Mouse (Mus musculus) bone marrow, adult 2 months (tissue): ENCODE measurements around the gene Stk32c. TPM values are rescaled to one million over a fixed set of nuclear protein-coding genes. Genes with fewer than 3 reads are reported as not detected.

ENCODE experiments used
- H3K27ac ChIP-seq: fragments of 200-500 bp; 2 replicates; pipeline ENCODE4 v1.5.1; 2012; ENCODE audit warnings: low read depth, mild to moderate bottlenecking, control low read depth, inconsistent platforms, low read length; ENCODE audit not compliant: control insufficient read depth, poor library complexity, insufficient read depth
- H3K4me1 ChIP-seq: fragments of 200-500 bp; 2 replicates; pipeline ENCODE4 v1.6.1; 2011; ENCODE audit warnings: low read length; ENCODE audit not compliant: control insufficient read depth, insufficient read depth
- H3K4me3 ChIP-seq: fragments of 200-500 bp; replicated peaks from 2 replicates; pipeline ENCODE3; 2011; ENCODE audit warnings: mild to moderate bottlenecking, low read depth, low read length, control low read depth; ENCODE audit not compliant: control insufficient read depth
- CTCF ChIP-seq: fragments of 200-500 bp; IDR thresholded peaks from 2 replicates; pipeline ENCODE4 v1.5.1; 2011; ENCODE audit warnings: low read length, control low read depth; ENCODE audit not compliant: control insufficient read depth, insufficient read depth
- POLR2A ChIP-seq: fragments of 200-500 bp; IDR thresholded peaks from 2 replicates; pipeline ENCODE4 v1.6.1; 2011; ENCODE audit warnings: low read depth, mild to moderate bottlenecking, control low read depth, low read length, borderline replicate concordance; ENCODE audit not compliant: control insufficient read depth
- WGBS: fragments of 180-500 bp; shearing (Covaris S2); methylation state at CpG from one replicate; pipeline ENCODE4 v1.1.7; 2018; 5-methylcytosine and 5-hydroxymethylcytosine counted together
- polyA plus RNA-seq: library from polyadenylated mRNA; stranded (reverse); fragments of >200 nt; gene quantifications from 2 replicates; pipeline ENCODE4 v1.2.4, GENCODE M21; 2011; ENCODE audit warnings: low replicate concordance; ENCODE audit not compliant: missing spikeins, insufficient read depth, insufficient read length

Stk32c gene
- polyA plus RNA-seq, 1 experiment = 3.2 TPM

DNA sequence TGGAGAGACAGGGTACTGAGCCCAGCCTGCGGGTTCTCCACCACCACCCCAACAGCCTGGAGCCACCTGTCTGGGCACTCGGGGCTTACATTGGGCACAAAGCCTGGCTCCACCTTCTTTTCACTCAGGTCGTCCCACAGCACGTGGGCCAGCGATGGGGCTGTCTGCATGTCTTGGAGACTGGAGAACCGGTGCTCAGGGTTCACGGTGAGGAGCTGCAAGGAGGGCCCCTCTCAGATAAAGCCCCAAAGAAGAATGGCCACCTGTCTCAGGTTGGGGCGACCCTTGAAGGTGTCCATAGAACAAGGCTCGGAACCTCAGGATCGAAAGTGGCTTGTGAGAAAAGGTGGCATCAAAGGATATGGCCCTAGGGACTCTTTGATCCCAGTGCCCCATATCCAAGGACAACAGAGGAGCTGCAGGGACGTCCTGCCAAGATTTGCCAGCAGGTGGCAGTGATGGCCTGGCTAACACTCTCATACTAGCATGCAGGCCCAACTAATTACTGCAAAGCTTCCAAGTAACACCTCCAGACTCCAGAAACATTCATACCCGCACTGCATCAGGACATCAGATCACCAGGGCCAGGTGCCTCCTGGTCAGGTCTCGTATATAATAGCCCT is 93.8 kb downstream of the Stk32c start:
- Histone ChIP-seq H3K4me3 (no peak overlapping the region), H3K4me1 (no peaks in the 10 kb centered on the region), H3K27ac (no peak overlapping the region)
- 41% methylated on average over 13 of the region's 13 CpGs for WGBS
- peak; percentile 72 for TF ChIP-seq CTCF
- no peak for TF ChIP-seq POLR2A

DNA sequence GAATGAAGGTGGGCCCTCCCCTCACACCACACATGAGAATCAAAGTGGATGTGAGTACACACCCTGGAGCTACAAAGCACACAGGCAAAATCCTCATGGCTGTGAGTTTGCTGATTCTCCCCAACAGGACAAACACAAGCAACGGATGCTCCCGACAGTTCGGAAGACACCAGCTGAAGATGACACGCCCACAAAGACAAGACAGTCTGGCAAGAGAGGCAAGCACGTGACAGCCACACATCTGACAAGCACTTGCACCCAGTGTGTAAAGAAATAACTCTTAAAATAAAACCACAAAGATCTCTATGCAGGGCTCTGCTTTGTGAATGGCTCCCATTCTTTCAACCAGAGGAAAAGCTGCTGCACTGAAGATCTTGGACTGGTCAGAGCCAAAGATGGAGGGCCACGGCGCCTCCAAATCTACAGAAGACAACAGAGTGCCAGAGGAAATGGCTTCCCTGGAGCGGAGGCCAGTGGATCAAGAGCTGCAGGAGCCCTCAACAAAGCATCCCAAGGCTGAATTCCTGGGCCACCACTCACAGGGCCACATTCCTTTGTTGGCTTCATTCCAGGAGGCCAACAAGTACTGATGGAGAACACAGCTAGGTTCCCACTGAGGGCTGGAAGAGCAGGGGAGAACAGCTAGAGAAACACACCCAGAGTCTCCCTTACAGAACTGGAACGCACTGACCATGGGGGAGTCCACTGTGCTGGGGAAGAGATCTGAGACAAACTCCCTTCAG is 105.0 kb downstream of the Stk32c start:
- H3K4me1 ChIP-seq = no peaks in the 10 kb centered on the region
- WGBS = 84% methylated on average over 9 of the region's 9 CpGs
- no peak overlapping the region for H3K4me3 ChIP-seq
- TF ChIP-seq POLR2A (no peak), CTCF (no peak)
- no peak overlapping the region for H3K27ac ChIP-seq

DNA sequence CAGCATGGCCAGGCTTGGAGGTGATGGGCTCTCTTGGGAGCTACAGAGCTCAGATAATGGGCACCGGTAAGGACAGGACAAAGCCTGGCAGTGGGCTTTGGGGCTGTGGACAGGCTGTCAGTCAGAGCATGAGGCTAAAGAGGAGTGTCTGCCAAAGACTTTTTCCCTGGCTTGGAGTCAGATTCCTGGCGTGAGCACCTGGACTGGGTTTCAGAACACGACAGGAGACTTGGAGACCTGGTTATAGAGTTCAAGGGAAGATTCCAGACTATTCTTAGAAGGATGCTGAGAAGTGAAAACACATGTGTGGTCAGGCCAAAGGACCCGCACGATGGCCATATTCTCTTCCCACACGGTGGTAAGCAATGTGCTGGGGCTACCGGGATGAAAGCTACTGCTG is 107.4 kb downstream of the Stk32c start:
- Histone ChIP-seq H3K4me1 (no peaks in the 10 kb centered on the region), H3K4me3 (no peak overlapping the region), H3K27ac (no peak overlapping the region)
- no peak for TF ChIP-seq POLR2A
- no peak for TF ChIP-seq CTCF
- WGBS = 79% methylated on average over 7 of the region's 7 CpGs

DNA sequence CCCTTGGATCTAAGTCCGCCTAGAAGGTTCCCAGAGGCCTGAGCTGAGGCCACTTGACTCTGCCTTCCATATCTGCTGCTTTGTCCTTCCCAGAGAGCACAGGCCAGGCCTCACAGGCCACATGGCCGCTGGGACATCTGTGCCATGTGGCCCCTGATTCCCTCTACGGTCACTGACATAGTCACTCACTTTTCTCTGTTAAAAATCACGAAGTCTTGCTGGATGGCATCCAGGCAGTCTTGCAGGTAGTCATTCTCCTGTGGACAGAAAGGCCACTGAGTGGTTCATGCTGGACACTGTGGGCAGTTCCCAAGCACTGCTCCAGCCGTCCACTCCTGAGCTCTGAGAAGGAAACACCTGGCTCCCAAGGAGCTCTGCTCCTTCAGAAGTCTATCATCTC is 108.0 kb downstream of the Stk32c start:
- Histone ChIP-seq H3K4me1 (no peaks in the 10 kb centered on the region), H3K27ac (no peak overlapping the region), H3K4me3 (no peak overlapping the region)
- 72% methylated on average over 5 of the region's 5 CpGs for WGBS
- TF ChIP-seq CTCF (no peak), POLR2A (no peak)

DNA sequence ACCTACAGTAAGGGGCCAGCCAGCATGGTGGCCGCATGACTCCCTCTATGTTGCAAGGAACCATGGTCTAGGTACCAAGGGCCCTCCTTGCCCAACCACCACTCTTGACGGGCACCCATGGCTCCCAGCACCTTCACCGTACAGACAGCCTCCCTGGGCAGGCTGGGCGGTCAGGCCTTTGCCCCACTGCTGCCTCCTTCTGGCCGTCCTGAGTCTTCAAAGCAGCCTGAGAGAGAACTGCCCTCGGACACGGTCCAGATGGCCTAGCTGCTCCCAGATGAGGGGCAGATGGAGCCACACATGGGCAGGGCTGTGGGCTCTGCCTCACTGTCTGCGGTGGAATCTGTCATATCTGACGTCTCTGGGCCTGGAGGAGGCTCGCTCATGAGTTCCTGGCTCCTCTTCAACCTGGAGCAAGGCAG is 109.1 kb downstream of the Stk32c start:
- TF ChIP-seq CTCF (no peak), POLR2A (no peak)
- no peaks in the 10 kb centered on the region for H3K4me1 ChIP-seq
- WGBS = 64% methylated on average over 10 of the region's 10 CpGs
- H3K4me3 ChIP-seq = no peak overlapping the region
- H3K27ac ChIP-seq = no peak overlapping the region

DNA sequence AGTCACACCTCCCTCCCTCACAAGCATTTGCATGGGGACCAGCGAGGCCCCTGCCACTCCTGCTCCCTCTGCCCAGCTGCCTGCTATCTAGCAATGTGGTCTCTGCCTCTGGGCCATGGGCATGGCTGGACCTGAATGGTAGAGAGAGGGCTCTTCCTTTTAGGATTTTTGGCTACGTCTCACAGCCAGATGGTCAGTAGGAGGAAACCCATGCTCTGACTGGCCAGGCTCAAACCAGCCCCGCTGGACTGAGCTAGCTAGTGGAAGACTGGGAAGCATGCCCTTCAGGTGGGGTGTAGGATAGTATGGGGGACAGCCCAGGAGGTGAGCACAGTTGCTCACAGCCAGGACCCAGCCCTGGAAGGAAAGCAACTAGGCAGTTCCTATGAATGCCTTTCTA is 111.3 kb downstream of the Stk32c start:
- TF ChIP-seq CTCF (no peak), POLR2A (no peak)
- Histone ChIP-seq H3K27ac (no peak overlapping the region), H3K4me3 (no peak overlapping the region), H3K4me1 (no peaks in the 10 kb centered on the region)
- WGBS = 70% methylated on average over 3 of the region's 3 CpGs

DNA sequence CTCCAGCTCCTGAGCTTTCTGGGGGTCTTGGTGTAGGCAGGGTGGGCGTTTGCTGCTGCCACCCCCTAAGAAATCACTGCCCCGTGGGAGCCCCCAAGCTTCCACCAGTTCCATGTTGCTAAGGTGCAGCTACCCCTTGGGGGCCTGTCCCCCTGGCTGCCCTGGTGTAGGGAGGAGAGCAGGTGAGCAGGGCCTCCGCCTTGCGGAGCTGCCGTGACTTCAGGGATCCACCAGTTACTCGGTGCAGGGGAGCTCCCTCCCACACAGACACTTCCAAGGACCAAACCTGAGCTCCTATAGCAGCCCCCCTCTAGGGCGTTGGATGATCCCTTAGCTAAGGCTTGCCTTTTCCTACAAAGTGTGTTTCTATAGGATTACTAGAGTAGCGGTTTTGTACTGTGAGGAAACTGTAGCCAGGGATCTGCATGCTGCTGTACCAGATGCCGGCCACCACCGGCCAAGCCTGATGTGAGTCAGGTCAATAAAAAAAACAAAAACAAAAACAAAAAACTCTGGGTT is 111.8 kb downstream of the Stk32c start:
- Histone ChIP-seq H3K4me3 (no peak overlapping the region), H3K27ac (no peak overlapping the region), H3K4me1 (no peaks in the 10 kb centered on the region)
- WGBS = 75% methylated on average over 10 of the region's 10 CpGs
- no peak for TF ChIP-seq CTCF
- no peak for TF ChIP-seq POLR2A

DNA sequence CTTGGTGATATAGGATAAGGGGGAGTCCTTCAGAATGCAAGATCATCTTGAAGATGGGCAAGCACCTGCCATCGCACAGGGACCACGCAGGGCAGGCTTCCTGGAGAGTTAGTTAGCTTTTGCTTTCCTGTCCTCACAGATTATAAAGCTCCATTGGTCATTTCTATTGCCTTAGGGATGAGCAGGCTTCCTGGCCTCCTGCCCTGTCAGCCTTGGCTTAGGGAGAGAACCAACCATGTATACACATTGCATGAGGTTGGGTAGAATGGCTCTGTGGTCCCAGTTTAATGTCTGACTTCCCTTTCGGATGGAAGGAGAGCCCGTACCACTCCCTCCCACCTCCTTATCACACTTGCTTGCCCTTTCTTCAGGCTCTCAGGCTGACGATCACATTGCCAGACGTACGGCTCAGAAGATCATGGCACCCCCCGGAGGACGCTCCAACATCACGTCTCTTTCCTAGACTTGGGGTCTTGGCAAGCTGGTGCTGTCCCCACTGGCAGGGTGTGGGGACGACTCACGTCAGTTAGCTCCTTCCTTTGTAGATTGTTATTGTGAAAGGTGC is 112.5 kb downstream of the Stk32c start:
- Histone ChIP-seq H3K4me1 (no peaks in the 10 kb centered on the region), H3K4me3 (no peak overlapping the region), H3K27ac (no peak overlapping the region)
- no peak for TF ChIP-seq POLR2A
- TF ChIP-seq CTCF = no peak
- WGBS = 66% methylated on average over 12 of the region's 12 CpGs
